Mouse (Mus musculus): ENCODE measurements at regions not wholly inside any gene's neighbourhood (a gene's known extent, or its start where the extent isn't known, plus 50 kb on each side); places are given as distances from the start of the nearest gene placed in this dataset.

GRCm38 (mm10) chr3:15098981-15099380, 212.9 kb downstream of the Car2 start:
- Histone ChIP-seq H3K9ac (replicated peaks) (no peak overlapping the region), H3K4me3 (ENCODE audit: low read depth, low read length) (no peak overlapping the region), H3K4me1 (ENCODE audit: insufficient read depth) (no peaks in the 10 kb centered on the region), H3K27me3 (ENCODE audit: insufficient read depth, low read length) (no peaks in the 10 kb centered on the region), H3K4me2 (ENCODE audit: low read depth, low read length) (no peak overlapping the region), H3K36me3 (replicated peaks; ENCODE audit: insufficient read depth, low read length) (no peaks in the 10 kb centered on the region), H3K9me3 (ENCODE audit: low read length) (no peaks in the 10 kb centered on the region), H3K27ac (ENCODE audit: low read depth) (no peak overlapping the region)
- TF ChIP-seq CTCF (IDR thresholded peaks at IDR 0.05; ENCODE audit: low read depth) (no peak), EP300 (IDR thresholded peaks at IDR 0.05; ENCODE audit: low read depth) (no peak)
- no peak for DNase-seq
- ATAC-seq, result no peak

- H3K4me1 ChIP-seq (ENCODE audit: insufficient read depth), result no peaks in the 10 kb centered on the region
- no peak overlapping the region for H3K9ac ChIP-seq (replicated peaks)
- no peak for TF ChIP-seq EP300 (IDR thresholded peaks at IDR 0.05; ENCODE audit: low read depth)
- no peak for TF ChIP-seq CTCF (IDR thresholded peaks at IDR 0.05; ENCODE audit: low read depth)
- H3K4me3 ChIP-seq (ENCODE audit: low read depth, low read length), result no peak overlapping the region
- H3K36me3 ChIP-seq (replicated peaks; ENCODE audit: insufficient read depth, low read length), result no peaks in the 10 kb centered on the region
- no peak overlapping the region for H3K27ac ChIP-seq (ENCODE audit: low read depth)
- H3K4me2 ChIP-seq (ENCODE audit: low read depth, low read length), result no peak overlapping the region
- ATAC-seq (no peak), DNase-seq (no peak)
- WGBS (ENCODE audit: insufficient replicate concordance), result 70% methylated on average over 4 of the region's 4 CpGs
- H3K27me3 ChIP-seq (ENCODE audit: insufficient read depth, low read length), result no peaks in the 10 kb centered on the region
- no peaks in the 10 kb centered on the region for H3K9me3 ChIP-seq (ENCODE audit: low read length)
Measured at GRCm38 (mm10) chr3:15105627-15106026, 219.6 kb downstream of the Car2 start.

DNA sequence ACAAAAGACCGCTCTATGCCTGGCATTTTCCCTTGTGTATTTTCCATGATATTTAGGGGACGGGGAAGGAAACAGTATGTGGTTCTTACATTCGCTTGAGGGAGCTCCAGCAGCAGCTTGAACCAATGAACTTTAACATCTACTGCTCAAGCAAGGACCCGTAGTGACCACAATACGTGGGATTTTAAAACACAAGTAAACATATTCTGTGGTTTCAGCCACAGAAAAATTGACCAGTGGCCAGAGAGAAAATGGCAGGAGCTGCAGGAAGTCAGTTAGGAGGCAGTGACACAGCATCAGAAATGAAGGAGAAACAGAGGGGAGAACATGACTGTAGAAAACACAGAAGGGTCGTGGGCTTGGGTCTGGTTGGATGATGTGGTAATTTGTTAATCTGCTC, 220.2 kb downstream of the Car2 start:
- no peak for TF ChIP-seq CTCF (IDR thresholded peaks at IDR 0.05; ENCODE audit: low read depth)
- TF ChIP-seq EP300 (IDR thresholded peaks at IDR 0.05; ENCODE audit: low read depth), result no peak
- Histone ChIP-seq H3K27ac (ENCODE audit: low read depth) (no peak overlapping the region), H3K36me3 (replicated peaks; ENCODE audit: insufficient read depth, low read length) (no peaks in the 10 kb centered on the region), H3K9ac (replicated peaks) (no peak overlapping the region), H3K4me1 (ENCODE audit: insufficient read depth) (no peaks in the 10 kb centered on the region), H3K27me3 (ENCODE audit: insufficient read depth, low read length) (no peaks in the 10 kb centered on the region), H3K9me3 (ENCODE audit: low read length) (no peaks in the 10 kb centered on the region), H3K4me3 (ENCODE audit: low read depth, low read length) (no peak overlapping the region), H3K4me2 (ENCODE audit: low read depth, low read length) (no peak overlapping the region)
- WGBS (ENCODE audit: insufficient replicate concordance), result 55% methylated on average over 6 of the region's 6 CpGs
- DNase-seq (no peak), ATAC-seq (no peak)

- no peak overlapping the region for H3K4me2 ChIP-seq (ENCODE audit: low read depth, low read length)
- no peak for TF ChIP-seq CTCF (IDR thresholded peaks at IDR 0.05; ENCODE audit: low read depth)
- no peak for TF ChIP-seq EP300 (IDR thresholded peaks at IDR 0.05; ENCODE audit: low read depth)
- no peaks in the 10 kb centered on the region for H3K36me3 ChIP-seq (replicated peaks; ENCODE audit: insufficient read depth, low read length)
- no peak for ATAC-seq
- DNase-seq, result no peak
- 84% methylated on average over 5 of the region's 5 CpGs for WGBS (ENCODE audit: insufficient replicate concordance)
- H3K9ac ChIP-seq (replicated peaks), result no peak overlapping the region
- H3K4me1 ChIP-seq (ENCODE audit: insufficient read depth), result no peaks in the 10 kb centered on the region
- H3K27ac ChIP-seq (ENCODE audit: low read depth), result no peak overlapping the region
- no peaks in the 10 kb centered on the region for H3K27me3 ChIP-seq (ENCODE audit: insufficient read depth, low read length)
- H3K4me3 ChIP-seq (ENCODE audit: low read depth, low read length), result no peak overlapping the region
- no peaks in the 10 kb centered on the region for H3K9me3 ChIP-seq (ENCODE audit: low read length)
Measured at GRCm38 (mm10) chr3:15107301-15107700, 221.2 kb downstream of the Car2 start.

DNA sequence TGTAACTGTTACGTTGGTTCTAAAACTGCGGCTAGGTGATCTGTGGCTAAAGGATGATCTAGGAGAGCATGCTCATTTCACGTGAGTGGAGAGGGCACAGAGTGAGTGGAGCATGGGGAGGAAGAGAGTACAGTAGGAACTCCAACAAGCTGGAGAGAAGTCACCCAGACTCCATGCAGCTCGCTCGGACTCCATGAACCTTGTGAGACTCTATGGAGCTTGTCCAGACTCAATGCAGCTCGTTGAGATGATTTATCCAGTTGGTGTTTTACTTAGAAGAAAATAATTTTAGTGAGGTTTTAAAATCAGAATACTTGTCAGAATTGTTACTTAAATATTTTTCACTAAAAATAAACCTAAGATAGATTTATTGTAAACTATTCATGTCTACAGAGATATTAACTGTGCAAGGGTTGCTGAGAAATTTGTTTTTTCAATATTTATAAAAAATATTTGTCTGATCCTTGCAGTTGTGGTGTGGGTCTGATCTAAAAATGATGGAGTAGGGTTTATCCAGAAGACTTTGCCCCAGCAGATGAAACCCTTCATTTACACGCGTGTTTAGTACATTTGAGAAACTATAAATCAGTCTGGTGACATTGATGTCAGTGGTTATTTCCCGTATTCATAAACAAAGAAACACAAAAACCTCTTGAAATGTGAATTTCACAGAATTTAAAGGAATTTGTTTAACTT, 222.3 kb downstream of the Car2 start:
- no peaks in the 10 kb centered on the region for H3K4me1 ChIP-seq (ENCODE audit: insufficient read depth)
- no peaks in the 10 kb centered on the region for H3K9me3 ChIP-seq (ENCODE audit: low read length)
- DNase-seq (no peak), ATAC-seq (no peak)
- TF ChIP-seq EP300 (IDR thresholded peaks at IDR 0.05; ENCODE audit: low read depth) (no peak), CTCF (IDR thresholded peaks at IDR 0.05; ENCODE audit: low read depth) (no peak)
- H3K27me3 ChIP-seq (ENCODE audit: insufficient read depth, low read length), result no peaks in the 10 kb centered on the region
- H3K4me2 ChIP-seq (ENCODE audit: low read depth, low read length), result no peak overlapping the region
- 79% methylated on average over 9 of the region's 9 CpGs for WGBS (ENCODE audit: insufficient replicate concordance)
- H3K27ac ChIP-seq (ENCODE audit: low read depth), result no peak overlapping the region
- no peaks in the 10 kb centered on the region for H3K36me3 ChIP-seq (replicated peaks; ENCODE audit: insufficient read depth, low read length)
- H3K9ac ChIP-seq (replicated peaks), result no peak overlapping the region
- no peak overlapping the region for H3K4me3 ChIP-seq (ENCODE audit: low read depth, low read length)

DNA sequence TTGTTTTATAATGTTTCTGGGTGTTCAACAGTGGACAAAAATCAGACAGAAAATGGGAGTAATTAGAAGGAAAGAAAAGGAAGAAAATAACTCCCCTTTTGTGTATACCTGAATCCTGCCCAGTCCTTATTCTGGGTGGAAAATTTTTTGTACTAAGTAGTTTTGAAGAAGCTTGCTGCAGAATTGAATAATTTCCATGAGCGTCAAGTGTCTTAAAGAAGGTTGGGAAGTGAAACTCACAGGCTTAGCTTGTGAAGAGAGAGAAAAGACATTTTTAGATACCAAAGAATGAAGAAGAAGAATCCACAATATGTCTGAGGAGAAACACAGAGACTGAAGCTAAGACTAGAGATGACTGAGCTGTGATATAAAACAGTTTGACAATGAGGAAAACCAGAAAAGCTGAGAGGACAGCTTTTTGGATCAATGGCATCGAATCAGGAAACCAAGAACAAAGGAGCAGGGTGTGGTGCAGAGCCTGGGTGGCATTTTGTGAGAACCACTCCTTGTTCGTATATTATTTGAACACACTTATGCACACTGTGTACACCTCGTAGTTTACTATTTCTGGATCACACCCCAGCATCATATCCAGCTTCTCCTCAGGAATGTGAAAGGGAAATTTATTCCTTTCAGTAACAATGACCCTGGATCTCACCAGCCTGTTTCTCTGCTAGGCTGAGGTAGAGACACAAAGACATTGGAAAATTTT, 221.9 kb downstream of the Gm9733 start:
- H3K4me1 ChIP-seq (ENCODE audit: insufficient read depth), result no peaks in the 10 kb centered on the region
- no peak for TF ChIP-seq CTCF (IDR thresholded peaks at IDR 0.05; ENCODE audit: low read depth)
- no peak for TF ChIP-seq EP300 (IDR thresholded peaks at IDR 0.05; ENCODE audit: low read depth)
- 62% methylated on average over 4 of the region's 4 CpGs for WGBS (ENCODE audit: insufficient replicate concordance)
- H3K27me3 ChIP-seq (ENCODE audit: insufficient read depth, low read length), result no peaks in the 10 kb centered on the region
- H3K9me3 ChIP-seq (ENCODE audit: low read length), result no peaks in the 10 kb centered on the region
- H3K4me3 ChIP-seq (ENCODE audit: low read depth, low read length), result no peak overlapping the region
- no peak overlapping the region for H3K4me2 ChIP-seq (ENCODE audit: low read depth, low read length)
- ATAC-seq (no peak), DNase-seq (no peak)
- H3K27ac ChIP-seq (ENCODE audit: low read depth), result no peak overlapping the region
- no peak overlapping the region for H3K9ac ChIP-seq (replicated peaks)
- no peaks in the 10 kb centered on the region for H3K36me3 ChIP-seq (replicated peaks; ENCODE audit: insufficient read depth, low read length)
